Mouse (Mus musculus): ENCODE results near the gene C1ql1. TPM values are rescaled to one million over a fixed set of nuclear protein-coding genes. Genes with fewer than 3 reads are reported as not detected.
"Not testable (repeated sequence)": the region's sequence is repeated elsewhere in the genome, so short reads cannot be mapped to it uniquely, and the experiment has no call there.

Gene C1ql1
- polyA plus RNA-seq, 1 experiment from 2014 or later = 7.9 TPM

- H3K4me1 ChIP-seq (ENCODE audit: control insufficient read depth, insufficient read depth, low read length) = peaks cover 2% of the 10 kb centered on the region
- 42% methylated on average over 4 of the region's 4 CpGs for WGBS
Observed at GRCm38 (mm10) chr11:102984615-102985014, 38.1 kb upstream of the C1ql1 start.

DNA sequence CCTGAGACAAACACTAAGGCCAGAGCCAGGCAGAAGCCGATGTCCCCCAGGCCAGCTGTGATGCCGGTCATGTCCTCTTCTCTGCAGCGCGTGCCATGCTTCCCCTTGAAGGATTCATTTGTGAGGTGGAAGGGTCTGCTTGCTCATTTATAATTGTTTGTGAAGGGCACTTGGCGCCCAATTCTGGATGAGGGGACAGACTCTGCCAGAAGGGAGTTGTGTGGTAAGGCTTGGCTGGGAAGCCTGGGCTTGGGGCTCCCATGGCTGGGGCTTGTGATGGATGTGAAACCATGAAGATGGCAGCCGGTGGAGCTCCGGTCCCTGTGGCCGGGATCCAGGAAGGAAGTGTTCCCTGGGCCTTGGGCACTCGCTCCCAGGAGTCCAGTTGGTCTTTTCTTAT, 37.6 kb upstream of the C1ql1 start:
- Histone ChIP-seq H3K27me3 (ENCODE audit: control insufficient read depth, insufficient read depth, low read depth, low read length) (peaks cover 6% of the 10 kb centered on the region; the same call in 1 of the 2 replicates), H3K9ac (ENCODE audit: low read depth, low read length) (no peak overlapping the region), H3K4me1 (ENCODE audit: control insufficient read depth, insufficient read depth, low read length) (0 out of 2 replicates have a peak, but pooled peaks cover 2% of the 10 kb centered on the region), H3K36me3 (ENCODE audit: control insufficient read depth, insufficient read depth, low read length) (no peaks in the 10 kb centered on the region), H3K9me3 (replicated peaks; ENCODE audit: control insufficient read depth, low read length, poor library complexity, severe bottlenecking) (no peaks in the 10 kb centered on the region), H3K27ac (ENCODE audit: low read length) (no peak overlapping the region), H3K4me2 (ENCODE audit: low read length) (no peak overlapping the region), H3K4me3 (ENCODE audit: low read depth, low read length) (no peak overlapping the region)
- 86% methylated on average over 9 of the region's 9 CpGs for WGBS
- no peak for ATAC-seq

More at GRCm38 (mm10) chr11:102984615-102985014, 38.1 kb upstream of the C1ql1 start:
- H3K9ac ChIP-seq (ENCODE audit: low read depth, low read length) = no peak overlapping the region
- no peaks in the 10 kb centered on the region for H3K36me3 ChIP-seq (ENCODE audit: control insufficient read depth, insufficient read depth, low read length)
- no peak for ATAC-seq
- no peak overlapping the region for H3K4me2 ChIP-seq (ENCODE audit: low read length)
- peaks cover 9% of the 10 kb centered on the region; the same call in 1 of the 2 replicates for H3K27me3 ChIP-seq (ENCODE audit: control insufficient read depth, insufficient read depth, low read depth, low read length)
- H3K27ac ChIP-seq (ENCODE audit: low read length) = no peak overlapping the region
- H3K4me3 ChIP-seq (ENCODE audit: low read depth, low read length) = no peak overlapping the region
- no peaks in the 10 kb centered on the region for H3K9me3 ChIP-seq (replicated peaks; ENCODE audit: control insufficient read depth, low read length, poor library complexity, severe bottlenecking)

GRCm38 (mm10) chr11:102981151-102981890, 34.8 kb upstream of the C1ql1 start:
- no peaks in the 10 kb centered on the region for H3K27me3 ChIP-seq (ENCODE audit: control insufficient read depth, insufficient read depth, low read depth, low read length)

GRCm38 (mm10) chr11:102978052-102978666, 31.7 kb upstream of the C1ql1 start:
- Histone ChIP-seq H3K9me3 (replicated peaks; ENCODE audit: control insufficient read depth, low read length, poor library complexity, severe bottlenecking) (no peaks in the 10 kb centered on the region), H3K9ac (ENCODE audit: low read depth, low read length) (no peak overlapping the region), H3K4me2 (ENCODE audit: low read length) (no peak overlapping the region), H3K4me1 (ENCODE audit: control insufficient read depth, insufficient read depth, low read length) (no peaks in the 10 kb centered on the region), H3K36me3 (ENCODE audit: control insufficient read depth, insufficient read depth, low read length) (no peaks in the 10 kb centered on the region), H3K4me3 (ENCODE audit: low read depth, low read length) (no peak overlapping the region), H3K27me3 (ENCODE audit: control insufficient read depth, insufficient read depth, low read depth, low read length) (no peaks in the 10 kb centered on the region), H3K27ac (ENCODE audit: low read length) (no peak overlapping the region)
- 39% methylated on average over 6 of the region's 6 CpGs for WGBS
- ATAC-seq = no peak

More at GRCm38 (mm10) chr11:102981151-102981890, 34.8 kb upstream of the C1ql1 start:
- Histone ChIP-seq H3K4me3 (ENCODE audit: low read depth, low read length) (no peak overlapping the region), H3K27ac (ENCODE audit: low read length) (no peak overlapping the region), H3K9ac (ENCODE audit: low read depth, low read length) (no peak overlapping the region), H3K36me3 (ENCODE audit: control insufficient read depth, insufficient read depth, low read length) (no peaks in the 10 kb centered on the region), H3K9me3 (replicated peaks; ENCODE audit: control insufficient read depth, low read length, poor library complexity, severe bottlenecking) (no peaks in the 10 kb centered on the region), H3K4me1 (ENCODE audit: control insufficient read depth, insufficient read depth, low read length) (0 out of 2 replicates have a peak, but pooled peaks cover 2% of the 10 kb centered on the region), H3K4me2 (ENCODE audit: low read length) (no peak overlapping the region)
- 68% methylated on average over 10 of the region's 10 CpGs for WGBS
- ATAC-seq = no peak

GRCm38 (mm10) chr11:102975966-102976365, 29.5 kb upstream of the C1ql1 start:
- not testable (repeated sequence) for H3K36me3 ChIP-seq (ENCODE audit: control insufficient read depth, insufficient read depth, low read length); H3K27me3 ChIP-seq (ENCODE audit: control insufficient read depth, insufficient read depth, low read depth, low read length); H3K4me2 ChIP-seq (ENCODE audit: low read length); H3K27ac ChIP-seq (ENCODE audit: low read length); ATAC-seq; H3K9ac ChIP-seq (ENCODE audit: low read depth, low read length); H3K4me1 ChIP-seq (ENCODE audit: control insufficient read depth, insufficient read depth, low read length); H3K4me3 ChIP-seq (ENCODE audit: low read depth, low read length); H3K9me3 ChIP-seq (replicated peaks; ENCODE audit: control insufficient read depth, low read length, poor library complexity, severe bottlenecking)
- 90% methylated on average over 9 of the region's 9 CpGs for WGBS

DNA sequence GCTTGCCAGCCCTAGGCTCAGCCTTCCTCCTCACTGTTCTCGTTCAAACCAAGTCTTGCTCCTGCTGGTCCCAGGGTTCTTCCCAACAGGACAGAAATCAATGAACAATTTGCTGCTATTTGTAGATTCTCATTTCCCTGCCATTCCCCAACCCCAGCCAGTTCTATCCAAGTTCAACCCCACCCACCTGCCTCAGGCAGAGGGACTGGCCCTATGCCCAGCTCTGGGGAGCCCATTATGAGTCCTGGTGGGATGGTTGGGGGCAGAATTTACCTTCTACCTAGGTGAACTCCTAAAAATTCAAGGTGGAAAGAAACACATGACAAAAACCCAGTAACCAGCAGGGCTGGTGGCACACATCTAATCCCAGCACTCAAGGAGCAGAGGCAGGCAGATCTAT, 25.8 kb upstream of the C1ql1 start:
- 59% methylated on average over 1 of the region's 1 CpGs for WGBS
- no peak overlapping the region for H3K9ac ChIP-seq (ENCODE audit: low read depth, low read length)
- H3K4me1 ChIP-seq (ENCODE audit: control insufficient read depth, insufficient read depth, low read length) = no peaks in the 10 kb centered on the region
- H3K4me2 ChIP-seq (ENCODE audit: low read length) = no peak overlapping the region
- no peak overlapping the region for H3K27ac ChIP-seq (ENCODE audit: low read length)
- no peaks in the 10 kb centered on the region; the same call in 1 of the 2 replicates for H3K27me3 ChIP-seq (ENCODE audit: control insufficient read depth, insufficient read depth, low read depth, low read length)
- no peaks in the 10 kb centered on the region for H3K36me3 ChIP-seq (ENCODE audit: control insufficient read depth, insufficient read depth, low read length)
- ATAC-seq = no peak
- no peak overlapping the region for H3K4me3 ChIP-seq (ENCODE audit: low read depth, low read length)
- no peaks in the 10 kb centered on the region for H3K9me3 ChIP-seq (replicated peaks; ENCODE audit: control insufficient read depth, low read length, poor library complexity, severe bottlenecking)

- no peaks in the 10 kb centered on the region; the same call in 1 of the 2 replicates for H3K27me3 ChIP-seq (ENCODE audit: control insufficient read depth, insufficient read depth, low read depth, low read length)
- H3K27ac ChIP-seq (ENCODE audit: low read length) = no peak overlapping the region
- no peaks in the 10 kb centered on the region for H3K4me1 ChIP-seq (ENCODE audit: control insufficient read depth, insufficient read depth, low read length)
- H3K9me3 ChIP-seq (replicated peaks; ENCODE audit: control insufficient read depth, low read length, poor library complexity, severe bottlenecking) = no peaks in the 10 kb centered on the region
- ATAC-seq = no peak
- H3K36me3 ChIP-seq (ENCODE audit: control insufficient read depth, insufficient read depth, low read length) = no peaks in the 10 kb centered on the region
- no peak overlapping the region for H3K4me2 ChIP-seq (ENCODE audit: low read length)
- H3K4me3 ChIP-seq (ENCODE audit: low read depth, low read length) = no peak overlapping the region
- 40% methylated on average over 5 of the region's 5 CpGs for WGBS
- no peak overlapping the region for H3K9ac ChIP-seq (ENCODE audit: low read depth, low read length)
Observed at GRCm38 (mm10) chr11:102971604-102972003, 25.1 kb upstream of the C1ql1 start.

DNA sequence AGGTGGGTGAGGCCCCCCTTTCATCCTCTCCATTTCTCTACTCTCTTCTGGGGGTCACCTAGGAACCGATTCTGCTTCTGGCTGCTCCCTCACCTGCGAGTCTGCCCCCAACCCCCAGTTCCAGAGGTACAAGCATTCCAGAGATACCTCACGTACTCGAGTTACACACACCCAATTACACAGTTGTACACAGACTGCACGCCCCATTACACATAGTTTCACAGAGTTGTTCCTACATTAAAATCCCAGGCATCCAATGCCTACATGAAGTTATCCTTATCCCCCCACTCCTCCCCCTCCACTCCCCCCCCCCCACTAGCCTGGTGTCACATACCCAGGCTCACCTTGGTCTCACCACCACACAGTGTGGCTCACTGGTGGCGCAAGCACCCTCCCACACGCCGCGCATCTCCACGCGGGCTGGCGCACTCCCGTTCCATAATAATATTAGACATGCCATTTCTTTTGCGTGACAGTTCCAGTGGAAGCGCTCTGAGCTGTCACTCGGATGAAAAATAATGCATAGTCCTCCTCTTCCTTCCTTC, 18.1 kb upstream of the C1ql1 start:
- no peaks in the 10 kb centered on the region for H3K9me3 ChIP-seq (replicated peaks; ENCODE audit: control insufficient read depth, low read length, poor library complexity, severe bottlenecking)
- H3K9ac ChIP-seq (ENCODE audit: low read depth, low read length) = no peak overlapping the region
- no peaks in the 10 kb centered on the region for H3K27me3 ChIP-seq (ENCODE audit: control insufficient read depth, insufficient read depth, low read depth, low read length)
- 67% methylated on average over 14 of the region's 16 CpGs for WGBS
- no peak overlapping the region for H3K4me2 ChIP-seq (ENCODE audit: low read length)
- peak overlapping the region; percentile 81; the same call in 1 of the 2 replicates for H3K27ac ChIP-seq (ENCODE audit: low read length)
- H3K4me1 ChIP-seq (ENCODE audit: control insufficient read depth, insufficient read depth, low read length) = peaks cover 19% of the 10 kb centered on the region
- no peaks in the 10 kb centered on the region for H3K36me3 ChIP-seq (ENCODE audit: control insufficient read depth, insufficient read depth, low read length)
- H3K4me3 ChIP-seq (ENCODE audit: low read depth, low read length) = no peak overlapping the region
- ATAC-seq = peak; percentile 25; the same call in 1 of the 2 replicates

Data from midbrain, embryonic 16.5 days (tissue).